Mouse (Mus musculus) megakaryocyte, embryonic 14.5 days (primary cell): ENCODE measurements around the gene Ccl27a. TPM values are rescaled to one million over a fixed set of nuclear protein-coding genes. Genes with fewer than 3 reads are reported as not detected.

Experiments used
- H3K27me3 ChIP-seq: replicated peaks from 2 replicates; pipeline ENCODE3; 2012; ENCODE audit warnings: inconsistent platforms
- H3K36me3 ChIP-seq: replicated peaks from 2 replicates; pipeline ENCODE3; 2012; ENCODE audit warnings: low read length, inconsistent platforms, mixed read lengths
- H3K4me1 ChIP-seq: 2 replicates; pipeline ENCODE4 v1.6.1; 2012; ENCODE audit warnings: inconsistent platforms
- H3K4me3 ChIP-seq: replicated peaks from 2 replicates; pipeline ENCODE3; 2012; ENCODE audit warnings: moderate library complexity, mild to moderate bottlenecking, inconsistent platforms
- H3K9me3 ChIP-seq: 2 replicates; pipeline ENCODE4 v1.6.1; 2012; ENCODE audit warnings: inconsistent platforms
- FLI1 ChIP-seq: IDR thresholded peaks from 2 replicates; pipeline ENCODE4 v1.6.1; 2012; ENCODE audit warnings: low read length, inconsistent platforms, mixed read lengths
- GATA1 ChIP-seq: IDR thresholded peaks from 3 replicates; pipeline ENCODE4 v1.6.1; 2012; ENCODE audit warnings: mixed read lengths, low read length, inconsistent platforms, borderline replicate concordance
- polyA plus RNA-seq: library from polyadenylated mRNA; stranded (reverse); fragments of >175 nt; gene quantifications from 2 replicates; pipeline ENCODE4 v1.2.3, GENCODE M21; 2012; ENCODE audit warnings: low replicate concordance; ENCODE audit not compliant: insufficient read depth

Ccl27a gene
- polyA plus RNA-seq, 1 experiment = 1.1 TPM

DNA sequence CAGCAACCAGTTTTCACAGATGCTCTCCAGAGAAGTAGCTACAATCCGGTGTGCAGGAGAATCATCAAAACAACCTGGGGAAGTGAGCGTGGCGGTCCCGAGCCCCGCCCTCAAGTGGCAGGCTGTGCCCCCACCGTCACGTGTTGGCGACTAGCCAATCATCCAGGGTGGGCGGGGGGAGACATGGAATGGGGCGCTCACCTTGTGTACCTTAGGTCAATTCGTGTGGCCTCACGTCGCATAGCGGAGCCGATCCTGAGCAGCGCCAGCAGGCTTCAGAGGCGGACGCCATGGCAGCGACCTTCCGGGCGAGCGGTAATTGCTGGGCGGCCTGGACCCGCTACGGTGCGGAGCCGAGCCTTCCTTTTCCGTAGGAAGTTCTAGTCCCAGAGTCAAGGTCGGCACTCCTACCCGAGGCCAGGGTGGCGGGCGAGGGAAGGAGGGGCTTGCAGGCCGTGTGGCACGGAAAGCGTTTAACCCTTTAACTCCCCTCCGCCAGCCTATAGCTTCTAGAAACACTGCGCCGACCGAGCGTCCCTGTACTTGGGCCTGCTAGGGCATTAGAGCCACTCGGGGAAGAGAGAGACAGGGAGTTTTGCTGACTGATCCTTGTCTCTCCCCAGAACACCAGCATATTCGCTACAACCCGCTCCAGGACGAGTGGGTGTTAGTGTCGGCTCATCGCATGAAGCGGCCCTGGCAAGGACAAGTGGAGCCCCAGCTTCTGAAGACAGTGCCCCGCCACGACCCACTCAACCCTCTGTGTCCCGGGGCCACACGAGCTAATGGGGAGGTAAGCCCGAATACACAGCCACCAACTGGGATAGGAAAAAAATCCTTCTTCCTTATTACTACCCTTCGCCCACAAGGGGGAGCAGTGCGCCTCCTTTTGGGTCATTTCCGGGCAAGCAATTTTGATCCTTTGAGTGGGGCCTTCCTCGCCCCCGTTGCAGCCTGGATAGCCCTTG lies 18.4 kb downstream of the Ccl27a start, which contains the start of gene Sigmar1:
Sigmar1 (minus strand) TSS at position 820 of the 968 bp plus-strand sequence.
- Histone ChIP-seq H3K4me3 (peak within 1 kb of the TSS; percentile 99), H3K36me3 (peaks cover 39% of the 10 kb centered on the region), H3K9me3 (no peaks in the 10 kb centered on the region), H3K4me1 (peaks cover 27% of the 10 kb centered on the region), H3K27me3 (peaks cover 2% of the 10 kb centered on the region)
- TF ChIP-seq FLI1 (no peak; the same call in 1 of the 2 replicates), GATA1 (no peak)

DNA sequence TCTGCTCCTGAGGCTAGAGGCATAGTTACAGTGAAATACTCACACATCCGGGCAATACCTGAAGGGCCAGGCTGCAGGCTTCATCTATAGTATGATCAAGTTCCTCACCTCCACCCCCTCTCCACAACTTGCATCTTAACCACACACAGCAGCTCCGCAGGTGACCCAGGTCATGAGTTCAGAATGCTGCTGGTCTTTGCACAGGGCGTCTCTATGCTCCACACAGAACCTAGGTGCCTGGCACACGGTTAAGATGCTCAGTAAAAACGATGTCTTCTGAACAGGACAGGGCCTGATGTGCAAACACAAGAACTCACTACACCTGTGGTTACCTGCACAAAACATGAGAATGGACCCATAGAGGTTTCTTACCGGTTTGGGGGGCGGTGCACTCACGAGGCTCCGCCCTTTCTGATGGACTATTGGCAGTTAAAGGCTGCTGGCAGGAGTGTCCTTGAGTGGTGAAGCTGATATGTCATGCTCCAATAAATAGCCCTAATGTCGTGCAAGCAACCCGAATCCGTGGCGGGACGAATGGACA lies 19.2 kb downstream of the Ccl27a start, which contains the start of gene Galt:
Galt (plus strand) TSS at position 432 of the 541 bp plus-strand sequence.
- peaks cover 2% of the 10 kb centered on the region for H3K27me3 ChIP-seq
- H3K36me3 ChIP-seq = peaks cover 34% of the 10 kb centered on the region
- no peaks in the 10 kb centered on the region for H3K9me3 ChIP-seq
- TF ChIP-seq FLI1 (no peak), GATA1 (no peak)
- peaks cover 21% of the 10 kb centered on the region for H3K4me1 ChIP-seq
- peak within 1 kb of the TSS; percentile 99 for H3K4me3 ChIP-seq

DNA sequence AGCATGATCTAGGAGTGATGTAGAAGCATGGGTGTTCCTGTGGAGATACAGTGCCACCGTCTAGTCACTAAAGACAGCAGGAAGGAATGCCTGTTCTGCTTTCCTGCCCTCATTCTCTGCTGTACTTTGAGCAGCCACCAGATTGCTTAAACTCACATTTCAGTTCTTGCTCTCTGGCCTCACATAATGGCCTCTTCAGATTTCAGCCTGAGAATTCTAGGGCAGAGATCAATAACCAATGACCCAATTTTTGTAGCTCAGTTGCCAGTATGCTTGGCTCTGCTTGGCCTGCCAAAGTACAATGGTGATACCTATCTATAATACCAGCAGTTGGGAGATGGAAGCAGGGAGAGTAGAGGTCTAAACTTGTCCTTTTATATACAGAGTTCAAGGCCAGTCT lies 29.0 kb downstream of the Ccl27a start:
- Histone ChIP-seq H3K27me3 (no peaks in the 10 kb centered on the region), H3K4me1 (peaks cover 18% of the 10 kb centered on the region), H3K36me3 (no peaks in the 10 kb centered on the region), H3K9me3 (peaks cover 13% of the 10 kb centered on the region), H3K4me3 (no peak overlapping the region)
- no peak for TF ChIP-seq GATA1
- no peak for TF ChIP-seq FLI1

DNA sequence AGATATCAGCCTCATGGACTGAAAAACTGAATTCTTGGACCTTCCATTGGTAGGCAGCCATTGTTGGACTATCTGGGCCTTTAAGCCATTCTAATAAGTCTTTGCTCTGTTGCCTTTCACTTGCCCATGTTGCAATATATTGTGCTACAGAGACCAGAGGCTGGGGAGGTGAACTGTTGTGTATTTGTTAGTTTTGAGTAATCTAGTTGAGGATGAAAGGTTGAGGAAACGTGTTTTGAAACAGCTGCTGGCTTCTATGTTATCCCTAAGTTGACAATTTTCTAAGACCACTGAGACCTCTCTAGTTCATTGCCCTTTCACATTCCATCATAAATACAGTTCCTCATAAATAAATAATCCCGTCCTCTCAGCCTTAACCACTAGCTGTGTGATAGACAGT lies 29.9 kb downstream of the Ccl27a start:
- peaks cover 26% of the 10 kb centered on the region for H3K4me1 ChIP-seq
- peaks cover 6% of the 10 kb centered on the region for H3K36me3 ChIP-seq

DNA sequence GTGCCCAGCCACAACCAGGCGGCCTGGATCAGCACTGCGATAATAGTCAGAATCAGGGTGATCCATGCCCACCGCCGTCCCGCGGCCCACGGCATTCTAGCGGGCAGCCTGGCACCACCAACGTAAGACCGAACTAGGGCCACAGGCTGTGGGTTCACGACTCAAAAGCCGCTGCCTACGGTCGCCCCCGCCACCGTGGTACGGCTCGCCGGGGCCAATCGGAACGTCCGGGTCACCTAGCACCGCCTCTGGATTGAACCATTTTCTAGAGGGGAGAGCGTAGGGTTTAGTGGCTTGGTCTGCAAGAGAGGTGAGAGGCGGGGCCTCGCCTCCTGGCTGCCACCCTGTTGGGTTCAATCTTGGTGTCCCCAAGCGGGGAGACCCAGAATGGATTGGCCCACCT lies 32.9 kb downstream of the Ccl27a start:
- Histone ChIP-seq H3K36me3 (peaks cover 16% of the 10 kb centered on the region), H3K27me3 (no peaks in the 10 kb centered on the region), H3K4me3 (peak overlapping the region; percentile 95), H3K9me3 (peaks cover 4% of the 10 kb centered on the region), H3K4me1 (peaks cover 39% of the 10 kb centered on the region)
- TF ChIP-seq FLI1 (no peak), GATA1 (no peak)

More for the DNA sequence above, 29.9 kb downstream of the Ccl27a start:
- TF ChIP-seq FLI1 (no peak), GATA1 (no peak)
- peaks cover 13% of the 10 kb centered on the region for H3K9me3 ChIP-seq
- no peaks in the 10 kb centered on the region for H3K27me3 ChIP-seq
- no peak overlapping the region for H3K4me3 ChIP-seq

DNA sequence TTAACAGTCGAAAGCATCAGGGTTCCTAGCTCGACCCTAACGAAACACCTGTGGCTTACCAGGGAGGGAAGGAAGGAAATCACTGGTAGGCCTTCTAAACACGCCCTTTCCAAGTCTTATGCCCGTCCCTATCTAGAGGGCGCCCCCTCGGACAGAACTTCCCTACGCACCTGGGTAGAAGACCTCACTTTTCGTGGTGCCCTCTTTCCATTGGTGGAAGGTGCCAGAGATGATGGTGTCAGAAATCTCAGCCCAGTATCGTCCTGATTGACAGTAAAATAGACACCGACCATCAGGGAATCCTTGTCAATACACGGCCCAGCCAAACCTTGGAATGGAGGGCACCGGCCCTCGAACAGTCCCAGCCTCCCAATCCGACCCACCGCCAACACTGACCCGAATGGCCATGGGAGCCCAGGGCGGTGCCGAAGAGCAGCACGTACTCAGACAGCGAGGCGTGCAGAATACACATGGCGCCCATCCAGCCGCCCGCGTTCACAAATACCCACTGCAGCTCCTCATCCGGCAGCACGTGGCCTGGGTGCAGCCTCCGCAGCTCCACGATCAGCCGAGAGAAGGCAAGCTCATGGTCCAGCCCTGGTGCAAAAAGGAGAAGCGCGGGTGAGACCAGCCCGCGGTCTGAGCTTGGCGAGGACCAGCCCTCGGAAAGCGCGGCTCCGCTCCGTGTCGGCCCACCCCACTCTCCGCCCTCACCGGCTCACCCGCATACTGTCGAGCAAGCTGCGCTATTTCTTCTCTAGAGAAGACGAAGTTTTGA lies 33.5 kb downstream of the Ccl27a start:
- Histone ChIP-seq H3K9me3 (peaks cover 2% of the 10 kb centered on the region), H3K4me1 (peaks cover 39% of the 10 kb centered on the region), H3K4me3 (peak overlapping the region; percentile 95), H3K36me3 (peaks cover 16% of the 10 kb centered on the region), H3K27me3 (peaks cover 1% of the 10 kb centered on the region)
- no peak for TF ChIP-seq GATA1
- no peak for TF ChIP-seq FLI1

DNA sequence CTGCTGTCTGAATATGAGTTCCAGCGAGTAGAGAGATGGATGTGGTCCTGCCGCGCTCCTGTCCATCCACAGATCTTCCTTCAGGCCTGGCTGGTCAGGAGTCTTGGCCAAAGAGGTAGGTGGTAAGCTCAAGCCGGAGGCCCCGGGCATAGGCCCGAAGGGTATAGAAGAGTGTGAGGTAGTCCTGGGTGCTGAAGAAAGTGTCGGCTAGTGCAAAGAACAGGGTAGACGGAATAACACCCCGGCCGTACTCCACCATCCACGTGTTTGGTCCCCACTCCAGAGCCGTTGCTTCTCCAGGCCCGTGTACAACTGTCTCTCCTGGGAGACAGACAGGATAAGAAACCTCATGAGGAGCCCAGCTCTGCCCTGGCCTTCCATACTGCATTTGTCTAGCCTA lies 34.8 kb downstream of the Ccl27a start:
- Histone ChIP-seq H3K4me1 (peaks cover 39% of the 10 kb centered on the region), H3K27me3 (peaks cover 13% of the 10 kb centered on the region), H3K4me3 (no peak overlapping the region), H3K36me3 (peaks cover 16% of the 10 kb centered on the region), H3K9me3 (peaks cover 10% of the 10 kb centered on the region)
- no peak for TF ChIP-seq GATA1
- no peak for TF ChIP-seq FLI1

DNA sequence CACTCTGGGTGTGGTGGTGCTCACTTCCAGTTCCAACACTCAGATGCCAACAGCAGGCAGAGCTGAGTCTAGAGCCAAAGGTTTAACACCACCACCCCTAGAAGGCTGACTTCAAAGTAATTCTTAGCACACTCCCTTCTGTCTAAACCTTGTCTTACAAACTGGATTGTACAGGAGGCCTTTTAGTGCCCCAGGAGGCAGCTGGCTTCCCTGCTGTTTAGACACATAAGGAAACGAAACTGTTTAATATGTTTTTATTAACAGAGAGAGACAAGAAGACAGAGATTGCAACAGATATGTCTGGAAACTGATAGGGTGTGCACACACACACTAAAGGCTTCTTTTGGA lies 35.8 kb downstream of the Ccl27a start:
- TF ChIP-seq FLI1 = no peak
- TF ChIP-seq GATA1 = no peak
- Histone ChIP-seq H3K9me3 (peaks cover 10% of the 10 kb centered on the region), H3K4me3 (no peak overlapping the region), H3K36me3 (peaks cover 16% of the 10 kb centered on the region), H3K27me3 (peaks cover 20% of the 10 kb centered on the region), H3K4me1 (peaks cover 39% of the 10 kb centered on the region)

DNA sequence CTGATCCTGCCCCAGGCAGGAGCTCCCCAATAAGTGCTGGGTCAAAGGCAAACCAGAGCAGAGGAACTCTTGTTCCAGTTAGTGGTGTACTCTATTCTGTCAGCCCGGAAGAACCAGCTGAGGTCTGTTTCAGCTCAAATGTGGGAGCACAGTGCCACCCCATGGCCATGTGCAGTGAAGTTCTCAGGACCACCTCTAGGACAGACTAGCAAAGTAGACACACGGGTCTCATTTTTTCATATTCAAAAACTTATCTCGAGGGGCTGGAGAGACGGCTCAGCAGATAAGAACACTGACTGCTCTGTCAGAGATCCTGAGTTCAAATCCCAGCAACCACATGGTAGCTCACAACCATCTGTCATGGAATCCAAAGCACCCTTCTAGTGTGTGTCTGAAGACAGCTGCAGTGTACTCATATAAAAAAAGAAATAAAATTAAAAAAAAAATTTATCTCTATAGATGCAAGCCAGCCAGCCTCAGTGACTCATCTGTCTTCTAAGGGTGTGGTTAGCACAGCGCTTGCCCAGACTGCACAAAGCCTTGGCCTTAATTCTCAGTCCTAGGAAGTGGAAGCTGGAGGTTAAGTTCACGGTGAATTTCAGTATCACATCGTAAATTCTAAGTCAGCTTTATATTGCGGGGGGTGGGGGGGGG lies 36.3 kb downstream of the Ccl27a start:
- Histone ChIP-seq H3K9me3 (peaks cover 11% of the 10 kb centered on the region), H3K4me3 (no peak overlapping the region), H3K36me3 (peaks cover 16% of the 10 kb centered on the region), H3K27me3 (peaks cover 25% of the 10 kb centered on the region), H3K4me1 (peaks cover 41% of the 10 kb centered on the region)
- no peak for TF ChIP-seq FLI1
- no peak for TF ChIP-seq GATA1
